Mouse (Mus musculus): ENCODE results near the gene Anks1b.

DNA sequence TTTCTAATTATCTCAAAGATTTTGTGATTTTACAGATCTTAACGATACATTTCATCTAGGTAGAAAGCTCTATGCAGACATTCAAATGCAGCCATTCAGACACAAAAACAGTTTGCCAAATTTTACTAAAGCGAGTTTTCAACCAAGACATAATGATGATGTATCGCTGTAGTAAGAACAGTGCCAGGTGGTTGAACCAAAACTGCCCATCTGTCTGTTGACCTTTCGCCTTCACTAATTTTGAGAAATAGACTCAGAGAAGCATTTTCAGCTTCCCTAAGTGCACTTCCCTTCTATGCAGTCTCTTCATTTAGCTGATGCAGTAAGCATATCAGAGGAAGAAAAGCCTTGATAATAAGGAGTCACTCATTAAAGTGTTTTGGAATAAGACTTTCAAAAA is 527.1 kb downstream of the Anks1b start:
- TF ChIP-seq CTCF (IDR thresholded peaks at IDR 0.05; ENCODE audit: extremely low read depth, insufficient read depth, insufficient read length, insufficient replicate concordance) (no peak), POLR2A (IDR thresholded peaks at IDR 0.05; ENCODE audit: low read depth, low read length) (no peak)
